Mouse (Mus musculus) testis, adult 2 months (tissue): ENCODE results near the gene Ovol2.

Experiments used
- CTCF ChIP-seq: fragments of 200-500 bp; IDR thresholded peaks from 2 replicates; pipeline ENCODE4 v1.5.1; 2012; ENCODE audit warnings: low read depth, mild to moderate bottlenecking, inconsistent platforms, low read length, moderate library complexity; ENCODE audit not compliant: control insufficient read depth, insufficient read depth, insufficient replicate concordance
- POLR2A ChIP-seq: fragments of 200-500 bp; IDR thresholded peaks from 2 replicates; pipeline ENCODE4 v1.6.1; 2012; ENCODE audit warnings: low read depth, mild to moderate bottlenecking, inconsistent platforms, low read length, moderate library complexity; ENCODE audit not compliant: control insufficient read depth

GRCm38 (mm10) chr2:144268446-144269305 lies 63.3 kb downstream of the Ovol2 start:
- no peak for TF ChIP-seq CTCF
- no peak for TF ChIP-seq POLR2A
